Comparison of ENCODE assay signal across 25 mouse cellular contexts in the genomic region with DNA sequence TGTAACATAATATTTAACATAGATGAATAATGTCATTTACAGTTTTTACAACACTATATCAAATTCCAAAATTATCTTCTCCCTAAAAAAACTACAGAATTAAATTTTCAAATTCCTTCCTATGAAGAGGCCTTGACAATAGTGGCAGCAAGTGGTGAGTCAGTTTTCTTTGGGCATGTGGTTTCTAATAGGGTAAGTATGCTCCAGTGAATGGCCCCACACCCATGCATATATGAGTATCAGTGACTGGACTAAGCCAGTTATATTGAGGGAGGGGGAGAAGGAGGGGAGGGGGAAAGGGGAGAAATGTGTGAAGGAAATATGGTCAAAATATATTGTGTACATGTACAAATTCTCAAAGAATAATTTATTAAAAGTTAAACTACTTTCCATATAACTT.
"Had no signal": no experiment of that assay in that cellular context is flagged by ENCODE, and none has a peak within 500 bp of the region (broad histone marks: within the 10 kb centered on the region; RNA-seq: fewer than 3 reads in every experiment).

No protein-coding gene starts in this region.

- H3K27me3 ChIP-seq: heart, embryonic 13.5 days; heart, embryonic 15.5 days; hindbrain, embryonic 13.5 days; hindbrain, embryonic 15.5 days; limb, embryonic 12.5 days; liver, embryonic 13.5 days had no signal

- H3K9ac ChIP-seq: heart, embryonic 13.5 days; heart, embryonic 15.5 days; hindbrain, embryonic 13.5 days; hindbrain, embryonic 15.5 days; limb, embryonic 12.5 days; liver, embryonic 13.5 days had no signal

- ATAC-seq: hindbrain, postnatal 0 days; intestine, embryonic 16.5 days had no signal

- H3K27ac ChIP-seq: heart, adult 2 months; heart, embryonic 13.5 days; heart, embryonic 15.5 days; hindbrain, embryonic 13.5 days; hindbrain, embryonic 15.5 days; hindbrain, postnatal 0 days; layer of hippocampus, adult 2 months; left cerebral cortex, adult 2 months; limb, embryonic 10.5 days; limb, embryonic 12.5 days; liver, embryonic 13.5 days had no signal

- H3K4me3 ChIP-seq: heart, adult 2 months; heart, embryonic 13.5 days; heart, embryonic 15.5 days; hindbrain, embryonic 13.5 days; hindbrain, embryonic 15.5 days; layer of hippocampus, adult 2 months; left cerebral cortex, adult 2 months; limb, embryonic 10.5 days; limb, embryonic 12.5 days; liver, embryonic 13.5 days had no signal

- DNase-seq: gastrocnemius, postnatal 14 days; gastrocnemius, postnatal 36 days; heart, adult 11 months; heart, adult 2 months; heart, postnatal 14 days; heart, postnatal 36 days; kidney, adult 18-20 months; kidney, adult 8-10 months; kidney, postnatal 10 days; kidney, postnatal 25 days; kidney, postnatal 4 days; liver; liver, embryonic 13.5 days had no signal

- H3K9me3 ChIP-seq: heart, embryonic 13.5 days; heart, embryonic 15.5 days; hindbrain, embryonic 13.5 days; hindbrain, embryonic 15.5 days; limb, embryonic 10.5 days; limb, embryonic 12.5 days; liver, embryonic 13.5 days had no signal

- H3K4me1 ChIP-seq: heart, embryonic 13.5 days; heart, embryonic 15.5 days; hindbrain, embryonic 13.5 days; hindbrain, embryonic 15.5 days; limb, embryonic 10.5 days; limb, embryonic 12.5 days; liver, embryonic 13.5 days had no signal

- H3K4me2 ChIP-seq: heart, embryonic 11.5 days; heart, embryonic 13.5 days; heart, embryonic 15.5 days; hindbrain, embryonic 13.5 days; hindbrain, embryonic 15.5 days; limb, embryonic 12.5 days; liver, embryonic 11.5 days; liver, embryonic 13.5 days had no signal
